Mouse (Mus musculus) heart, postnatal 0 days (tissue): ENCODE measurements around the gene Cdkl1. TPM values are rescaled to one million over a fixed set of nuclear protein-coding genes. Genes with fewer than 3 reads are reported as not detected.

Experiments used
- ATAC-seq: fragments of 200-750 bp; cut with Nextera tagmentation; 2 replicates; pipeline ENCODE4 v1.8.0; 2017; ENCODE audit warnings: low read depth, moderate number of reproducible peaks, moderate library complexity; ENCODE audit not compliant: insufficient read depth
- DNase-seq: peaks from one replicate; pipeline ENCODE4 v3.0.0-alpha.2; 2016; ENCODE audit warnings: low spot score
- H3K27ac ChIP-seq: fragments of 300-500 bp; sonication (generic); 2 replicates; pipeline ENCODE4 v1.5.1; 2014; ENCODE audit warnings: low read depth, mild to moderate bottlenecking
- H3K27me3 ChIP-seq: fragments of 300-500 bp; sonication (generic); 2 replicates; pipeline ENCODE4 v1.6.1; 2014; ENCODE audit warnings: low read length, mixed read lengths; ENCODE audit not compliant: control insufficient read depth, insufficient read depth
- H3K36me3 ChIP-seq: fragments of 300-500 bp; sonication (generic); replicated peaks from 2 replicates; pipeline ENCODE4 v1.6.1; 2014; ENCODE audit warnings: low read length, mixed read lengths; ENCODE audit not compliant: control insufficient read depth, insufficient read depth
- H3K4me1 ChIP-seq: fragments of 300-500 bp; sonication (generic); 2 replicates; pipeline ENCODE4 v1.6.1; 2014; ENCODE audit warnings: antibody characterized with exemption; ENCODE audit not compliant: control insufficient read depth, insufficient read depth
- H3K4me2 ChIP-seq: fragments of 300-500 bp; sonication (generic); 2 replicates; pipeline ENCODE4 v1.6.1; 2014; ENCODE audit warnings: low read depth, mild to moderate bottlenecking, low read length, moderate library complexity
- H3K4me3 ChIP-seq: fragments of 300-500 bp; sonication (generic); 2 replicates; pipeline ENCODE4 v1.5.1; 2014; ENCODE audit warnings: low read depth, low read length
- H3K9ac ChIP-seq: fragments of 300-500 bp; sonication (generic); replicated peaks from 2 replicates; pipeline ENCODE4 v1.6.1; 2014; ENCODE audit warnings: low read depth, low read length, mixed read lengths
- H3K9me3 ChIP-seq: fragments of 300-500 bp; sonication (generic); replicated peaks from 2 replicates; pipeline ENCODE4 v1.6.1; 2016; ENCODE audit warnings: low read length; ENCODE audit not compliant: control insufficient read depth
- CTCF ChIP-seq: IDR thresholded peaks from 2 replicates; pipeline ENCODE4 v1.5.1; 2016; ENCODE audit warnings: antibody characterized with exemption, control low read depth, low read depth
- EP300 ChIP-seq: IDR thresholded peaks from 2 replicates; pipeline ENCODE4 v1.6.1; 2016; ENCODE audit warnings: antibody characterized with exemption, low read depth
- WGBS: fragments of 180-500 bp; shearing (Covaris S2); extraction: QIAGEN DNeasy Blood & Tissue Kit; methylation state at CpG from one replicate; pipeline ENCODE4 v1.1.7; 2014; 5-methylcytosine and 5-hydroxymethylcytosine counted together
- polyA plus RNA-seq: library from polyadenylated mRNA; unstranded; fragments of >200 nt; fragmentation: Nextera tagmentation; extraction: Ambion mirVana; gene quantifications from 2 replicates; pipeline ENCODE4 v1.2.1, GENCODE M21; 2015
- total RNA-seq: library from RNA; depleted of rRNA; stranded (reverse); fragments of >200 nt; gene quantifications from 2 replicates; pipeline ENCODE4 v1.2.3, GENCODE M21; 2014; ENCODE audit warnings: low replicate concordance; rRNA removed

The Cdkl1 gene
- total RNA-seq (3.8 and 6.6 TPM in 2 replicates), polyA plus RNA-seq (6.0 and 6.5 TPM in 2 replicates)

DNA sequence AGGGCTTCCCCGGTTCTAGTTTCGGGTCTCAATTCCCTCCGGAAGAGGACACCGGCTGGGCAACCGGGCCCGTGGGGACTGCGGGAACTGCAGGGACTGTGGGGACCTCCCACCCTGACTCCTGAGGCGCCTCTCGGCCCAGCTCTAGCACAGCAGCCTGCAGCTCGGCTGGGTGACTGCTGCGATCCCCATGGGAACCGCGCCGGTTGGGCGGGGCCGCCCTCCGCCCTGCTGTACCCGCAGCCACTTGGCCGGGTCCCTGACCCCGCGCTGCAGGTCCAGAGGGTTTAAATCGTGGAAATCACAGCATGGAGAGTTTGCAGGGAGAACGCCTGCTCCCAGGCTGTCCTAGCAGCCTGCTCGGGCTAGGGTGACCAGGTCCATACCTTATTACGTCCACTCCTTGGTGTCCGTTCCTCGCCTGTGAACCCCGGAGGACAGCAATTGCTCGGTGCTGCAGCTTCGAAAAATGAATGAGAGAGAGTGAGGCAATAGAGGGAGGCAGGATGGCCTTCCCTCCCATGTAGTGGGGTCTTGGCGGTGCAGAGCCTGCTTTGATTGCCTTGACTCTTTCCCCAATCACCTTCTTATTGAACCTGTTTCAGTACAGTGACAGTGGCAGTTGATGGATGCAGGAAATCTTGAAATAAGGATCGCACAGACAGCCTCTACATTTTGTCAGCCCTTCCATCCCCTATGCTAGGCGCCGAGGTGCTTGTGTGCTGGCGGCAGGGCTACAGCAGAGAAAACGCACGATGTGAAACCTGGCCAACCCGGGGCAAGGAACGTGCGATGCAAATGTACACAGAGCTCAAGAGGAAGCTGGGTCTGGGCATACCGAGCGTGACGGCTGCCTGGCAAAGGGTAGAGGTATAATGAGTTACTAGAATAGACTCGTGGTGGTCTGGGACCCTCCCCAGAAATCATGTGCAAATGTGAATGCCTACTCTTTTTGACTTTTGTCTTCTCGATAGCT lies at the start of gene Cdkl1:
Cdkl1 (minus strand) TSS at position 738 of the 976 bp plus-strand sequence.
- H3K9me3 ChIP-seq, result no peaks in the 10 kb centered on the region
- H3K27ac ChIP-seq, result no peak within 1 kb of the TSS
- peak within 1 kb of the TSS; percentile 58 for H3K9ac ChIP-seq
- peak within 1 kb of the TSS; percentile 73 for H3K4me3 ChIP-seq
- peak within 1 kb of the TSS; percentile 97 for H3K4me2 ChIP-seq
- DNase-seq (peak; percentile 45), ATAC-seq (peak; percentile 88)
- TF ChIP-seq CTCF, result no peak
- no peak for TF ChIP-seq EP300
- no peaks in the 10 kb centered on the region for H3K27me3 ChIP-seq
- no peaks in the 10 kb centered on the region for H3K36me3 ChIP-seq
- WGBS, result 2% methylated on average over 45 of the region's 45 CpGs
- H3K4me1 ChIP-seq, result no peaks in the 10 kb centered on the region; the same call in 1 of the 2 replicates

DNA sequence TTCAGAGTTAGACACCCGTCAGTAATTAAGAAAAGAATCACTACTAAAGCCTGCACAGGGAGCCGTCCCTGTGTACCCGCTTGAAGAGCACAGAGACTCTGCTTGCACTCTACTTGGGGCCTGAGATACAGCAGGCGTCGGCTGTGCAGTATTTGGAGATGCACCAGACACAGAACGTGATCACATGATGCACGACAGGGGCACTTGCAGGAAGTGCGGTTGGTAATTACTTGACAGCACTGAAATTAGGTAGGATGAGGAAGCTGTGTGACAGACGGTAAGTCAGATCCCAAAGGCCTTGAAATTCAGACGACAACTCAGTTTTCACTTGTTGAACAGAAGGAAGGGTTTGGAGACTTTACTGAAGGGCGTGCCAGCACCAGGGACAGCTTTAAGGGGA lies 47.3 kb upstream of the Cdkl1 start:
- H3K36me3 ChIP-seq, result peaks cover 81% of the 10 kb centered on the region
- no peak for DNase-seq
- H3K9me3 ChIP-seq, result no peaks in the 10 kb centered on the region
- no peak overlapping the region for H3K4me3 ChIP-seq
- no peaks in the 10 kb centered on the region for H3K4me1 ChIP-seq
- no peak overlapping the region for H3K9ac ChIP-seq
- H3K4me2 ChIP-seq, result no peak overlapping the region
- TF ChIP-seq EP300 (no peak), CTCF (no peak)
- no peak for ATAC-seq
- WGBS, result 64% methylated on average over 11 of the region's 11 CpGs
- H3K27ac ChIP-seq, result no peak overlapping the region
- H3K27me3 ChIP-seq, result no peaks in the 10 kb centered on the region

DNA sequence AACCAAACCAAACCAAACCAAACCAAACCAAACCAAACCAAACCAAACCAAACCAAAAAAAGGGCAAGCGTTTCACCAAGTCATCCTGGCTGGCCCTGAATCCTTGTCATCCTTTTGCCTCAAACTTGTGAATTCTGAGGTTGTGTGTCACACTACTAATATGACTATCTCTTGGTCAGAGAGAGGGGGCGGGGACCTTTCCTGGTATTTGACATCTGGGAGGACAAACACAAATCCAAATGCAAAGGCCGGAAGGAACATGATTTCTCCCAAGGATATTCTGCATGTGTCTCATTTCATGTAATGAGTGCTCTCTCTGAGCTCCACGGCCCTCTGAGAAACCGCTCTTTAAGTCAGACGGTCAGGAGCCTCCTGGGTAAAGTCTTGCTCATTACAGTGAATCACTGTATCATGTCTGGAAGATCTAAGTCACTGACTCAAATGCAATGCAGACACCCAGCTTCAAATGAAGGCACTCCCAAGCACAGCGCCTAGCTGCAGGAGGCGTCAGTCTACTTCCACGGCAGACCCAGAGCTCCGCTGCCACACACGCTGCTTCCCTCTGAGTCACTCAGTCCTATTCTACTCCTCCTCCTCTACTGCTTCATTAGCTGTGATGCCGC lies 43.0 kb upstream of the Cdkl1 start:
- TF ChIP-seq EP300 (no peak), CTCF (no peak)
- Histone ChIP-seq H3K36me3 (peaks cover 80% of the 10 kb centered on the region), H3K4me2 (no peak overlapping the region), H3K4me1 (no peaks in the 10 kb centered on the region), H3K9me3 (no peaks in the 10 kb centered on the region), H3K4me3 (no peak overlapping the region), H3K27me3 (no peaks in the 10 kb centered on the region), H3K9ac (no peak overlapping the region), H3K27ac (no peak overlapping the region)
- 77% methylated on average over 12 of the region's 12 CpGs for WGBS
- DNase-seq, result no peak
- ATAC-seq, result no peak

DNA sequence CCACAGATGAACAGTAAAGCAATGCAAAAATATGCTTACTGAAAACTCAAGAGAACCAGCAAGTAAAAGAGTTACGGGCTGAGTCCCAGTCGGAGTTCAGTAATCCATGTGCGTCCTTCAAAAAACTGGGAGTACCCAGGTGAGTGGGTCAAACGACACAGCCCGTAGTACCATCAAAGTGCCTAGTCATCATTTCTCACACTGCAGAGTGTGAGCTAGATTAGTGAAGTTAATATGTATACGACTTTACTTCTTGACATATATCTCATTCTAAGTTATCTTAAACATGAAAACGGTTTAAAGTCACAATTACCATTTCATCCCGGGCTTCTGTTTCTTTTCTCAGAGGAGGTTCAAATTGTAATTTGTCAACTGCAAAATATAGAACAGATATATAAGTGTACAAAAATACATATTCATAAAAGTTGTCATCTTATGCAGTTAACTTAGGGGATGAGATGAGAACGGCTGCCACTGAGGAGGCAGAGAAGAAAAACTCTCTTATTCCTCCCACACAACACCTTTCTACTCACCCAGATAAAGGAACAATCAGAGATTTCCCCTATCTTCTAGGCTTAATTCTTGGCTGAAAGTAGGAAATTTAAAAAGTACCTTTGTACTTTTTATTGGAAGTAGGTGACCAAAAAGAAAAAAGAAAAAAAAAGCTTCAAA lies 40.3 kb upstream of the Cdkl1 start:
- Histone ChIP-seq H3K4me2 (no peak overlapping the region), H3K27ac (no peak overlapping the region), H3K9ac (no peak overlapping the region), H3K36me3 (peaks cover 70% of the 10 kb centered on the region), H3K9me3 (no peaks in the 10 kb centered on the region), H3K4me1 (no peaks in the 10 kb centered on the region), H3K4me3 (no peak overlapping the region), H3K27me3 (no peaks in the 10 kb centered on the region)
- ATAC-seq (no peak), DNase-seq (no peak)
- 89% methylated on average over 9 of the region's 9 CpGs for WGBS
- no peak for TF ChIP-seq EP300
- no peak for TF ChIP-seq CTCF

DNA sequence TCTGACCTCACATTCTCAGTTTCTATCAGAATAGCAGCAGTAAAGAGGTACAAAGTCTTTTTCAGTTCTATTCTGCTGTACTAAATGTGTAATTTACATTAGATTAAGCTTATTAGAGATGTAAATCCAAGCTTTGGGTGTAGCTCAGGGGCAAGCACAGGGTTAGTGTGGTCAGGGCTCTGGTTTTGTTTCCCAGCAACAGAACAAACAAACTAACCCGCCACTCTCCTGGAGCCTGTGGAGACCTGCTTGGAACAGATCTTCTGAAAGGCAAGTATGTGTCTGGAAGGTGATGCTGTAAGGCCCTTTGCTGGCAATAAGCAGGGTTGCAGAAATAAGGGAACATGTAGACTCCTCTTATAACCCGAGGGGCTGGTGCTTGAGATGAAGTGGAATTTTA lies 37.1 kb upstream of the Cdkl1 start:
- Histone ChIP-seq H3K27me3 (no peaks in the 10 kb centered on the region), H3K4me1 (no peaks in the 10 kb centered on the region), H3K4me3 (no peak overlapping the region), H3K36me3 (peaks cover 65% of the 10 kb centered on the region), H3K9me3 (no peaks in the 10 kb centered on the region), H3K4me2 (no peak overlapping the region), H3K9ac (no peak overlapping the region), H3K27ac (no peak overlapping the region)
- no peak for ATAC-seq
- 27% methylated on average over 2 of the region's 2 CpGs for WGBS
- TF ChIP-seq EP300 (no peak), CTCF (no peak)
- no peak for DNase-seq
